Mouse (Mus musculus) stomach, postnatal 0 days (tissue): ENCODE data around the gene Ppp1r14b. TPM values are rescaled to one million over a fixed set of nuclear protein-coding genes. Genes with fewer than 3 reads are reported as not detected.

Experiments used
- ATAC-seq: fragments of 200-750 bp; cut with Nextera tagmentation; 2 replicates; pipeline ENCODE4 v1.8.0; 2017; ENCODE audit not compliant: low FRiP score, low TSS enrichment
- DNase-seq: peaks from one replicate; pipeline ENCODE4 v3.0.0-alpha.2; 2016; ENCODE audit warnings: low spot score
- H3K27ac ChIP-seq: fragments of 300-500 bp; sonication (generic); replicated peaks from 2 replicates; pipeline ENCODE4 v1.5.1; 2014; ENCODE audit warnings: mild to moderate bottlenecking, control low read depth
- H3K27me3 ChIP-seq: fragments of 300-500 bp; sonication (generic); 2 replicates; pipeline ENCODE4 v1.6.1; 2014; ENCODE audit warnings: low read length; ENCODE audit not compliant: control insufficient read depth, insufficient read depth
- H3K36me3 ChIP-seq: fragments of 300-500 bp; sonication (generic); 2 replicates; pipeline ENCODE4 v1.6.1; 2014; ENCODE audit warnings: low read length, mixed read lengths; ENCODE audit not compliant: control insufficient read depth, insufficient read depth
- H3K4me1 ChIP-seq: fragments of 300-500 bp; sonication (generic); replicated peaks from 2 replicates; pipeline ENCODE4 v1.6.1; 2014; ENCODE audit warnings: antibody characterized with exemption; ENCODE audit not compliant: control insufficient read depth, insufficient read depth
- H3K4me2 ChIP-seq: fragments of 300-500 bp; sonication (generic); replicated peaks from 2 replicates; pipeline ENCODE4 v1.6.1; 2014; ENCODE audit warnings: low read depth, mild to moderate bottlenecking, control low read depth, moderate library complexity
- H3K4me3 ChIP-seq: fragments of 300-500 bp; sonication (generic); 2 replicates; pipeline ENCODE4 v1.5.1; 2014; ENCODE audit warnings: low read depth, low read length, control low read depth
- H3K9ac ChIP-seq: fragments of 300-500 bp; sonication (generic); 2 replicates; pipeline ENCODE4 v1.6.1; 2014; ENCODE audit warnings: mild to moderate bottlenecking, low read length, control low read depth, mixed read lengths
- H3K9me3 ChIP-seq: fragments of 300-500 bp; sonication (generic); 2 replicates; pipeline ENCODE4 v1.6.1; 2016; ENCODE audit warnings: low read length; ENCODE audit not compliant: control insufficient read depth
- CTCF ChIP-seq: IDR thresholded peaks from 2 replicates; pipeline ENCODE4 v1.5.1; 2016; ENCODE audit warnings: antibody characterized with exemption, low read depth, mild to moderate bottlenecking, moderate library complexity
- EP300 ChIP-seq: optimal IDR thresholded peaks from 2 replicates; pipeline ENCODE3; 2016; ENCODE audit warnings: antibody characterized with exemption
- WGBS: fragments of 180-500 bp; shearing (Covaris S2); extraction: QIAGEN DNeasy Blood & Tissue Kit; methylation state at CpG from one replicate; pipeline ENCODE4 v1.1.7; 2014; 5-methylcytosine and 5-hydroxymethylcytosine counted together
- polyA plus RNA-seq: library from polyadenylated mRNA; unstranded; fragments of >200 nt; fragmentation: Nextera tagmentation; extraction: Ambion mirVana; gene quantifications from 2 replicates; pipeline ENCODE4 v1.2.1, GENCODE M21; 2015

Gene Ppp1r14b
- polyA plus RNA-seq, 1 experiment from 2014 or later, result 148 TPM

DNA sequence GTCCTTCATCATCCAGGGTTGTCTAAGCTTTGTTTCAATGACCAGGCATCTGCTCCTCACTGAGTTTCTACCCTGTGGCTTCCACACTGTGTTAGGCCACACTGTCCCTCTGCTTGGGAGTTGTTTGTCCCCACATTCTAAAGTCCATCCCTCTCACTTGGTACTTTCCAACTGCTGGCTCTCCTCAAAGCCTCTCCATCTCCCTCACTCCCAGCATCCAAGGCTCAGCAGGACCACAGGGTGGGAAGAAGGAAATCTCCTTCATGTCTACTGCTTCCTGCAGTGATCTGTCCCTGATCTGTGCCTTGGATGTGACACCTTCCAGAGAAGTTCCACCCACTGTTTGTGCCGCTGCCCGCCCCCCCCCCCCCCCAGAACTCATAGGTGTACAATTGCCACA is 43.8 kb upstream of the Ppp1r14b start:
- ATAC-seq, result no peak
- 10% methylated on average over 2 of the region's 2 CpGs for WGBS
- Histone ChIP-seq H3K27me3 (peaks cover 10% of the 10 kb centered on the region), H3K27ac (no peak overlapping the region), H3K9ac (no peak overlapping the region), H3K4me3 (no peak overlapping the region), H3K4me2 (no peak overlapping the region), H3K36me3 (no peaks in the 10 kb centered on the region), H3K4me1 (no peaks in the 10 kb centered on the region), H3K9me3 (no peaks in the 10 kb centered on the region)
- no peak for DNase-seq
- TF ChIP-seq CTCF (no peak), EP300 (no peak)

DNA sequence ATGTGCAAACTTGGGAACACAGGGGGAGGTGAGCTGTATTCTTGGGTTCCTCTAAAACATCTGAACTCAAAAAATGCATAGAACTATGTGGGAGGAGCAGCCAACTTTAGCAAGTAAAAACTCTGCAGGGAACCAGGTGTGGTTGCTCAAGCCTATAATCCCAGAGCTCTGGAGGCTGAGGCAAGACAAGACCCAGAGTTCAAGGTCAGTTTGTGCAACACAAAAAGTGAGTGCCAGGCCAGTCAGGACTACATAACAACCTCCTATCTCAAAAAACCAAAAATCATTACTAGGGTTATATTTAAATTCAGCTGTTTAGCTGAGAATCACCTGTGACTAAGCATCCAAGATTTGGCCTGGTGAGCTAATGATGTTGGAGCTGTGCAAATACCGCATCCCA is 42.8 kb upstream of the Ppp1r14b start:
- no peaks in the 10 kb centered on the region for H3K36me3 ChIP-seq
- H3K9me3 ChIP-seq, result no peaks in the 10 kb centered on the region
- no peak overlapping the region for H3K4me3 ChIP-seq
- H3K27ac ChIP-seq, result no peak overlapping the region
- H3K27me3 ChIP-seq, result peaks cover 10% of the 10 kb centered on the region
- H3K4me1 ChIP-seq, result no peaks in the 10 kb centered on the region
- H3K9ac ChIP-seq, result no peak overlapping the region
- TF ChIP-seq EP300, result no peak
- TF ChIP-seq CTCF, result no peak
- H3K4me2 ChIP-seq, result no peak overlapping the region
- DNase-seq (no peak), ATAC-seq (no peak)
- WGBS, result 47% methylated on average over 1 of the region's 1 CpGs

DNA sequence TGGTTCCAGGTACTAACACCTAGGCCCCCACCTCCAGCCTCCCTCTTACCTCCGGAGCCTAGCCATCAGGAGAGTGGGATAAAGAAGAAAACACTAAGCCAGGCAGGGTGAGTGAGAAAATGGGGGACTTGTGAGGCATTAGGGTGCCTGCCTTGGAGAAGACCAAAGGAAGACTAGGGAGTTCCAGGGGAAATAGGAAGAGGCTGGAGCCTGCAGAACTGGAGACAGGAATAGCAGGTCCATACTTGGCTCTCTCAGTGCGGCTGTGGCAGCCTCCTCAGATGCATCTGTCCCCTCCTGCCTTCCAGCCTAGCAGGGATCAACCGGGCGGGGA is 41.7 kb upstream of the Ppp1r14b start:
- no peak for TF ChIP-seq CTCF
- TF ChIP-seq EP300, result no peak
- 60% methylated on average over 4 of the region's 4 CpGs for WGBS
- peaks cover 10% of the 10 kb centered on the region for H3K27me3 ChIP-seq
- no peak for DNase-seq
- H3K9ac ChIP-seq, result no peak overlapping the region; the same call in 1 of the 2 replicates
- H3K4me1 ChIP-seq, result no peaks in the 10 kb centered on the region
- no peak overlapping the region for H3K4me2 ChIP-seq
- no peak overlapping the region for H3K4me3 ChIP-seq
- no peak for ATAC-seq
- no peaks in the 10 kb centered on the region for H3K36me3 ChIP-seq
- H3K9me3 ChIP-seq, result no peaks in the 10 kb centered on the region
- no peak overlapping the region for H3K27ac ChIP-seq

DNA sequence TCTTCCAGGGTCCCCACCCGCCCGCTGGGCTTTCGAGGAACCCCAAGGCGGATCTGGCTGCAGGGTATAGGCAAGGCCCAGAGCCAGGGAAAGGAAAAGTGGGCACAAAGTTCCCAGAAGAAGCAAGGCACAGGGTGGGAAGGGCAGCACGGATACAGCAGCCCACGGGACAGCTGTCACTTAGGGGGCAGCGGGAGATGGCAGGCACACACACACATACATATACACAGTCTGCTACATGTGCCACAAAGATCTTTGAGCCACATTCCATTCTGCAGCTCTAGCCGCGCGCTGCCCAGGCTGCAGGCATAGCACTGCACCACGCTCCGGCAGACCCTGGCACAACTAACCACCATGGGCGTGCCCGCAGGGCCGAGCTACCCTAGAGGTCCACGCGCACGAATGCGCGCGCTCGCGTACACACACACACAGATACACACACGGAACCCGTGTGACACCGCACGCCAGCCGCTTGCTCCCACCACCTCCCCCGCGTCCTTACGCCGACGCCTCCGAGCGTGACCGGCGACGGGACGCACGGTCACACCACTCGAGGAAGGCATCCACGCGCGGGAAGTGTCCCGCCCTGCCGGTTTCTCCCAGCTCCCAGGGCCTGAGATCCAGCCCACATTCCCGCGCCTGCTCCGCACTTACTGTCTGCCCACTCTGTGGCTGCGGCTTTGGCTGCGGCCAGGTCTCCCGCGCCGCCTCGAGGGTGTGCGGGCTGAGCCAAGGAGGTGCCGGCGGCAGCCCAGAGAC is 41.2 kb upstream of the Ppp1r14b start:
- peak overlapping the region; percentile 76 for H3K4me2 ChIP-seq
- peak overlapping the region; percentile 58 for H3K9ac ChIP-seq
- DNase-seq (peak; percentile 57), ATAC-seq (peak; percentile 62)
- no peaks in the 10 kb centered on the region for H3K36me3 ChIP-seq
- TF ChIP-seq EP300 (no peak), CTCF (no peak)
- peak overlapping the region; percentile 44 for H3K4me3 ChIP-seq
- H3K27me3 ChIP-seq, result peaks cover 10% of the 10 kb centered on the region
- no peaks in the 10 kb centered on the region for H3K9me3 ChIP-seq
- no peak overlapping the region for H3K27ac ChIP-seq
- no peaks in the 10 kb centered on the region for H3K4me1 ChIP-seq
- 7% methylated on average over 55 of the region's 58 CpGs for WGBS

DNA sequence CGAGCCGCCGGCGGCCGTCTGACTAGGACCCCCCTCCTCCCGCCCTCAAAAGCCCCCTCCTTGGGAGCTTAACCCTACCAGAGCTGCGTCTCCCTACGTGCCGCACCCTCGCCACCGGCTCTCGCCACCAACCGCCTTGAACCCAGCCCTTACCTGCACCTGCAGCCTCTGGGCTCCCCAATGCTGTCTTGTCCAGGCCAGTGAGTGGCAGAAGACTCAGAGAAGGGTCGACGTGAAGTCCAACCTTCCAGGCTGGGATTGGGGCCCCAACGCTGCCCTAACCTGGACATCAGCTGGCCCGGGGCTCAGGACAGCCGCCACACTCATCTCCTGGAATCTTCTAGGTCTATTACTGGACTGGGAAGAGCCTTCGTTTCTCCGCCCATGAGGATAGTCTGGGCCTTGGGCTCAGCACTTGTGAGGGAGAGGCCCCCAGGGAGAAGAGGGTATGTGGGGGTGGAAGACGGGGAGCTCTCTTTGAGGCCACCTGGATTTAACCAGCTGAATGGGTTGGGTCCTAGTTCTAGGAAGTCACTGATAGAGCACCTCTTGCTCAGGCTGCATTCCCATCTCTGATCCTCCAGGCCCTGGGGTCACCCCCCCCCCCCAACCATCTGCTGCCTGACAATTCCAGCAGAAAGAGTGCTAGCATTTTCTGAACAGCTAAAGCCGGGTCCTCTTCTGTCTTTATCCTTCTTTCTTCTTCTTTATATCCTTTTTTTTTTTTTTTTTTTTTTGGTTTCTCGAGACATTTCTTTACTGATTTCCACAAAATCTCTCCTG is 40.4 kb upstream of the Ppp1r14b start, which contains the start of gene Kcnk4:
Gene Kcnk4 (minus strand): TSS at position 321 of the 783 bp plus-strand sequence.
- WGBS, result 17% methylated on average over 23 of the region's 23 CpGs
- Histone ChIP-seq H3K36me3 (no peaks in the 10 kb centered on the region), H3K27me3 (peaks cover 10% of the 10 kb centered on the region), H3K4me2 (peak within 1 kb of the TSS; percentile 76), H3K9me3 (no peaks in the 10 kb centered on the region), H3K27ac (no peak within 1 kb of the TSS), H3K4me1 (no peaks in the 10 kb centered on the region), H3K9ac (peak within 1 kb of the TSS; percentile 58), H3K4me3 (peak within 1 kb of the TSS; percentile 44)
- ATAC-seq, result 0 out of 2 replicates have a peak, but pooled peaks have one; percentile 9
- no peak for DNase-seq
- TF ChIP-seq CTCF (no peak), EP300 (no peak)

DNA sequence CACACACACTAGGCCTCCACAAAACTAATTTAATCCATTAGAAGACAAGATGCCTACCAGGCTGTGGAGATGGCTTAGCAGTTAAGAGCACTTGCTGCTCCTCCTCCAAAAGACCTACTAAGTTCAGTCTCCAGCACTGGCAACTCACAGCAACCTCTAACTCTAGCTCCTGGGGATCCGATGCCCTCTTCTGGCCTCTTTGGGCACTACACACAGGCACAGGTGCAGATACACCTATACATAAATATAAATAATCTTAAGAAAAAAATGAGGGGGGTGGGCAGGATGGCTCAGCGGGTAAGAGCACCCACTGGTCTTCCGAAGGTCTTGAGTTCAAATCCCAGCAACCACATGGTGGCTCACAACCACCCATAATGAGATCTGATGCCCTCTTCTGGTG is 38.5 kb upstream of the Ppp1r14b start:
- TF ChIP-seq CTCF (peak; percentile 68), EP300 (no peak)
- no peaks in the 10 kb centered on the region for H3K36me3 ChIP-seq
- no peak overlapping the region for H3K9ac ChIP-seq
- H3K4me2 ChIP-seq, result no peak overlapping the region
- H3K27me3 ChIP-seq, result peaks cover 10% of the 10 kb centered on the region
- no peak overlapping the region for H3K4me3 ChIP-seq
- no peaks in the 10 kb centered on the region for H3K9me3 ChIP-seq
- no peak for ATAC-seq
- H3K4me1 ChIP-seq, result peaks cover 5% of the 10 kb centered on the region; the same call in 1 of the 2 replicates
- DNase-seq, result peak; percentile 55
- H3K27ac ChIP-seq, result no peak overlapping the region
- 15% methylated on average over 3 of the region's 3 CpGs for WGBS
